ENCODE assay signal across 9 mouse cellular contexts in genomic region chr3:98104851-98105471, GRCm38 (mm10). TPM values are rescaled to one million over a fixed set of nuclear protein-coding genes. Genes with fewer than 3 reads are reported as not detected.
DNase-seq lines count a peak whose midpoint lies in the region; ATAC-seq and TF ChIP-seq lines count a peak whose summit lies in the region.
"Had no signal": no experiment of that assay in that cellular context is flagged by ENCODE, and none has a peak within 500 bp of the region (broad histone marks: within the 10 kb centered on the region; RNA-seq: fewer than 3 reads in every experiment).

No protein-coding gene starts in this region.

- 9% methylated on average over 9 of the region's 9 CpGs for WGBS in forebrain, embryonic 15.5 days
- WGBS in kidney, embryonic 15.5 days, result 57% methylated on average over 9 of the region's 9 CpGs
- 18% methylated on average over 9 of the region's 9 CpGs for WGBS in neural tube, embryonic 13.5 days

- peak in 1 of 2 experiments; percentile 44 for DNase-seq in layer of hippocampus, adult 2 months (ENCODE audit: low spot score in 2 of 2)
- no peak for DNase-seq in layer of hippocampus, postnatal 36 days
- no peak for DNase-seq in ovary, postnatal 14 days (ENCODE audit: low spot score)
- no peak for DNase-seq in lung, postnatal 14 days

- peaks cover 11% of the 10 kb centered on the region for H3K36me3 ChIP-seq in forebrain, embryonic 15.5 days
- peaks cover 100% of the 10 kb centered on the region for H3K36me3 ChIP-seq in kidney, embryonic 15.5 days
- H3K36me3 ChIP-seq in neural tube, embryonic 13.5 days, result peaks cover 35% of the 10 kb centered on the region

- peaks cover 34% of the 10 kb centered on the region for H3K4me1 ChIP-seq in forebrain, embryonic 15.5 days
- H3K4me1 ChIP-seq in kidney, embryonic 15.5 days, result peaks cover 22% of the 10 kb centered on the region
- H3K4me1 ChIP-seq in neural tube, embryonic 13.5 days (replicated peaks), result peaks cover 41% of the 10 kb centered on the region

- H3K4me2 ChIP-seq in forebrain, embryonic 15.5 days (replicated peaks), result no peak overlapping the region
- H3K4me2 ChIP-seq in kidney, embryonic 15.5 days, result no peak overlapping the region
- no peak overlapping the region for H3K4me2 ChIP-seq in neural tube, embryonic 13.5 days

- no peak overlapping the region for H3K9ac ChIP-seq in forebrain, embryonic 15.5 days (replicated peaks)
- H3K9ac ChIP-seq in kidney, embryonic 15.5 days, result no peak overlapping the region
- H3K9ac ChIP-seq in neural tube, embryonic 13.5 days, result no peak overlapping the region

- peak overlapping the region; percentile 90 for H3K27ac ChIP-seq in layer of hippocampus, adult 2 months
- peak overlapping the region; percentile 58 for H3K27ac ChIP-seq in forebrain, embryonic 15.5 days (replicated peaks)
- H3K27ac ChIP-seq in kidney, embryonic 15.5 days, result peak overlapping the region; percentile 63
- peak overlapping the region; percentile 77 for H3K27ac ChIP-seq in neural tube, embryonic 13.5 days (replicated peaks)
- H3K27ac ChIP-seq: macrophage had no signal

- no peak for TF ChIP-seq CTCF in layer of hippocampus, adult 2 months (conservative IDR thresholded peaks at IDR 0.05)

- H3K4me3 ChIP-seq in layer of hippocampus, adult 2 months, result no peak overlapping the region
- no peak overlapping the region for H3K4me3 ChIP-seq in forebrain, embryonic 15.5 days
- no peak overlapping the region for H3K4me3 ChIP-seq in kidney, embryonic 15.5 days (replicated peaks)
- H3K4me3 ChIP-seq in neural tube, embryonic 13.5 days, result no peak overlapping the region

- no peaks in the 10 kb centered on the region; the same call in 1 of the 2 replicates for H3K9me3 ChIP-seq in forebrain, embryonic 15.5 days
- 0 out of 2 replicates have a peak, but pooled peaks cover 5% of the 10 kb centered on the region for H3K9me3 ChIP-seq in kidney, embryonic 15.5 days (replicated peaks)
- peaks cover 6% of the 10 kb centered on the region; the same call in 1 of the 2 replicates for H3K9me3 ChIP-seq in neural tube, embryonic 13.5 days

- no peaks in the 10 kb centered on the region for H3K27me3 ChIP-seq in forebrain, embryonic 15.5 days
- no peaks in the 10 kb centered on the region for H3K27me3 ChIP-seq in kidney, embryonic 15.5 days
- H3K27me3 ChIP-seq in neural tube, embryonic 13.5 days, result no peaks in the 10 kb centered on the region

- ATAC-seq in forebrain, embryonic 15.5 days (replicated peaks), result peak; percentile 39
- peak; percentile 47; the same call in 1 of the 2 replicates for ATAC-seq in kidney, embryonic 15.5 days (replicated peaks; ENCODE audit: low FRiP score)
- peak; percentile 77 for ATAC-seq in neural tube, embryonic 13.5 days (ENCODE audit: low read depth)
- no peak for ATAC-seq in megakaryocyte, adult 5-6 weeks (ENCODE audit: poor library complexity, severe bottlenecking)

RNA-seq across cellular contexts. Expression of gene Adam30, which starts 55.5 kb away (rescaled TPM):
- total RNA-seq in layer of hippocampus, adult 2 months (2021), result not detected
- not detected for total RNA-seq in layer of hippocampus, postnatal 36 days (2021)
- not detected in 2 replicates for polyA plus RNA-seq in forebrain, embryonic 15.5 days (2015; fragmentation: Nextera tagmentation; extraction: Ambion mirVana)
- not detected in 2 replicates for polyA plus RNA-seq in kidney, embryonic 15.5 days (2015; fragmentation: Nextera tagmentation; extraction: Ambion mirVana)
- not detected in 2 replicates for polyA plus RNA-seq in neural tube, embryonic 13.5 days (2015; fragmentation: Nextera tagmentation; extraction: Ambion mirVana)
- 0.18 TPM in 1 of 2 replicates, not detected in the other for total RNA-seq in megakaryocyte, adult 5-6 weeks (2015)
- 0.04 TPM in 1 of 2 replicates, not detected in the other for total RNA-seq in megakaryocyte, adult 5-6 weeks (2017)
- polyA plus RNA-seq: macrophage had no signal
